Mouse (Mus musculus): ENCODE data around the gene Tmem253. TPM values are rescaled to one million over a fixed set of nuclear protein-coding genes. Genes with fewer than 3 reads are reported as not detected.

Gene Tmem253
- polyA plus RNA-seq, 1 experiment from 2014 or later = 1.0 TPM

GRCm38 (mm10) chr14:52003981-52004495, 11.4 kb upstream of the Tmem253 start:
- ATAC-seq (replicated peaks; ENCODE audit: insufficient number of reproducible peaks, low FRiP score, low TSS enrichment) = no peak
- Histone ChIP-seq H3K9me3 (replicated peaks; ENCODE audit: control insufficient read depth, low read length) (no peaks in the 10 kb centered on the region), H3K27me3 (ENCODE audit: control insufficient read depth, insufficient read depth, low read length) (no peaks in the 10 kb centered on the region), H3K4me3 (ENCODE audit: low read depth, low read length) (no peak overlapping the region), H3K4me2 (no peak overlapping the region), H3K9ac (ENCODE audit: low read depth, low read length) (no peak overlapping the region), H3K36me3 (ENCODE audit: control insufficient read depth, insufficient read depth, low read length) (peaks cover 38% of the 10 kb centered on the region), H3K27ac (ENCODE audit: low read depth, low read length) (no peak overlapping the region), H3K4me1 (ENCODE audit: control insufficient read depth, insufficient read depth, low read length) (peaks cover 25% of the 10 kb centered on the region)
- WGBS (ENCODE audit: insufficient replicate concordance) = 56% methylated on average over 16 of the region's 16 CpGs

- Histone ChIP-seq H3K36me3 (ENCODE audit: control insufficient read depth, insufficient read depth, low read length) (peaks cover 43% of the 10 kb centered on the region), H3K9ac (ENCODE audit: low read depth, low read length) (0 out of 2 replicates have a peak overlapping the region, but pooled peaks have one; percentile 40), H3K4me1 (ENCODE audit: control insufficient read depth, insufficient read depth, low read length) (peaks cover 35% of the 10 kb centered on the region), H3K9me3 (replicated peaks; ENCODE audit: control insufficient read depth, low read length) (no peaks in the 10 kb centered on the region), H3K27me3 (ENCODE audit: control insufficient read depth, insufficient read depth, low read length) (no peaks in the 10 kb centered on the region), H3K4me2 (no peak overlapping the region; the same call in 1 of the 2 replicates), H3K27ac (ENCODE audit: low read depth, low read length) (peak overlapping the region; percentile 24; the same call in 1 of the 2 replicates), H3K4me3 (ENCODE audit: low read depth, low read length) (no peak overlapping the region)
- 67% methylated on average over 7 of the region's 7 CpGs for WGBS (ENCODE audit: insufficient replicate concordance)
- ATAC-seq (replicated peaks; ENCODE audit: insufficient number of reproducible peaks, low FRiP score, low TSS enrichment) = no peak
Measured at GRCm38 (mm10) chr14:52005141-52005540, 10.3 kb upstream of the Tmem253 start.

- 52% methylated on average over 6 of the region's 6 CpGs for WGBS (ENCODE audit: insufficient replicate concordance)
- peaks cover 39% of the 10 kb centered on the region for H3K4me1 ChIP-seq (ENCODE audit: control insufficient read depth, insufficient read depth, low read length)
- no peak overlapping the region for H3K4me2 ChIP-seq
- no peak overlapping the region for H3K4me3 ChIP-seq (ENCODE audit: low read depth, low read length)
- H3K9me3 ChIP-seq (replicated peaks; ENCODE audit: control insufficient read depth, low read length) = no peaks in the 10 kb centered on the region
- no peaks in the 10 kb centered on the region for H3K27me3 ChIP-seq (ENCODE audit: control insufficient read depth, insufficient read depth, low read length)
- ATAC-seq (replicated peaks; ENCODE audit: insufficient number of reproducible peaks, low FRiP score, low TSS enrichment) = no peak
- peaks cover 40% of the 10 kb centered on the region for H3K36me3 ChIP-seq (ENCODE audit: control insufficient read depth, insufficient read depth, low read length)
- no peak overlapping the region for H3K9ac ChIP-seq (ENCODE audit: low read depth, low read length)
- peak overlapping the region; percentile 36; the same call in 1 of the 2 replicates for H3K27ac ChIP-seq (ENCODE audit: low read depth, low read length)
Measured at GRCm38 (mm10) chr14:52005616-52006015, 9.8 kb upstream of the Tmem253 start.

GRCm38 (mm10) chr14:52006241-52006640, 9.2 kb upstream of the Tmem253 start:
- Histone ChIP-seq H3K9ac (ENCODE audit: low read depth, low read length) (no peak overlapping the region), H3K36me3 (ENCODE audit: control insufficient read depth, insufficient read depth, low read length) (peaks cover 35% of the 10 kb centered on the region), H3K9me3 (replicated peaks; ENCODE audit: control insufficient read depth, low read length) (no peaks in the 10 kb centered on the region), H3K27me3 (ENCODE audit: control insufficient read depth, insufficient read depth, low read length) (no peaks in the 10 kb centered on the region), H3K27ac (ENCODE audit: low read depth, low read length) (no peak overlapping the region), H3K4me1 (ENCODE audit: control insufficient read depth, insufficient read depth, low read length) (peaks cover 45% of the 10 kb centered on the region), H3K4me2 (peak overlapping the region; percentile 11; the same call in 1 of the 2 replicates), H3K4me3 (ENCODE audit: low read depth, low read length) (no peak overlapping the region)
- 0 out of 2 replicates have a peak, but pooled peaks have one; percentile 3 for ATAC-seq (replicated peaks; ENCODE audit: insufficient number of reproducible peaks, low FRiP score, low TSS enrichment)
- WGBS (ENCODE audit: insufficient replicate concordance) = 56% methylated on average over 8 of the region's 8 CpGs

- Histone ChIP-seq H3K9me3 (replicated peaks; ENCODE audit: control insufficient read depth, low read length) (no peaks in the 10 kb centered on the region), H3K4me2 (no peak overlapping the region), H3K4me3 (ENCODE audit: low read depth, low read length) (no peak overlapping the region), H3K27ac (ENCODE audit: low read depth, low read length) (no peak overlapping the region), H3K27me3 (ENCODE audit: control insufficient read depth, insufficient read depth, low read length) (no peaks in the 10 kb centered on the region), H3K9ac (ENCODE audit: low read depth, low read length) (no peak overlapping the region), H3K4me1 (ENCODE audit: control insufficient read depth, insufficient read depth, low read length) (peaks cover 50% of the 10 kb centered on the region), H3K36me3 (ENCODE audit: control insufficient read depth, insufficient read depth, low read length) (peaks cover 35% of the 10 kb centered on the region)
- ATAC-seq (replicated peaks; ENCODE audit: insufficient number of reproducible peaks, low FRiP score, low TSS enrichment) = no peak
- WGBS (ENCODE audit: insufficient replicate concordance) = 90% methylated on average over 23 of the region's 23 CpGs
Measured at GRCm38 (mm10) chr14:52006771-52007170, 8.7 kb upstream of the Tmem253 start.

- Histone ChIP-seq H3K4me2 (peak overlapping the region; percentile 21), H3K27me3 (ENCODE audit: control insufficient read depth, insufficient read depth, low read length) (no peaks in the 10 kb centered on the region), H3K4me1 (ENCODE audit: control insufficient read depth, insufficient read depth, low read length) (peaks cover 51% of the 10 kb centered on the region), H3K36me3 (ENCODE audit: control insufficient read depth, insufficient read depth, low read length) (peaks cover 22% of the 10 kb centered on the region), H3K9ac (ENCODE audit: low read depth, low read length) (no peak overlapping the region), H3K27ac (ENCODE audit: low read depth, low read length) (no peak overlapping the region), H3K9me3 (replicated peaks; ENCODE audit: control insufficient read depth, low read length) (no peaks in the 10 kb centered on the region), H3K4me3 (ENCODE audit: low read depth, low read length) (no peak overlapping the region)
- ATAC-seq (replicated peaks; ENCODE audit: insufficient number of reproducible peaks, low FRiP score, low TSS enrichment) = peak; percentile 12; the same call in 1 of the 2 replicates
- WGBS (ENCODE audit: insufficient replicate concordance) = 61% methylated on average over 36 of the region's 38 CpGs
Measured at GRCm38 (mm10) chr14:52008321-52009203, 6.9 kb upstream of the Tmem253 start.

- ATAC-seq (replicated peaks; ENCODE audit: insufficient number of reproducible peaks, low FRiP score, low TSS enrichment) = no peak
- peak overlapping the region; percentile 21; the same call in 1 of the 2 replicates for H3K4me2 ChIP-seq
- no peak overlapping the region for H3K4me3 ChIP-seq (ENCODE audit: low read depth, low read length)
- peaks cover 51% of the 10 kb centered on the region for H3K4me1 ChIP-seq (ENCODE audit: control insufficient read depth, insufficient read depth, low read length)
- no peak overlapping the region for H3K9ac ChIP-seq (ENCODE audit: low read depth, low read length)
- H3K27ac ChIP-seq (ENCODE audit: low read depth, low read length) = no peak overlapping the region
- 47% methylated on average over 26 of the region's 26 CpGs for WGBS (ENCODE audit: insufficient replicate concordance)
- no peaks in the 10 kb centered on the region for H3K9me3 ChIP-seq (replicated peaks; ENCODE audit: control insufficient read depth, low read length)
- H3K36me3 ChIP-seq (ENCODE audit: control insufficient read depth, insufficient read depth, low read length) = peaks cover 22% of the 10 kb centered on the region
- H3K27me3 ChIP-seq (ENCODE audit: control insufficient read depth, insufficient read depth, low read length) = no peaks in the 10 kb centered on the region
Measured at GRCm38 (mm10) chr14:52009361-52009760, 6.1 kb upstream of the Tmem253 start.

- Histone ChIP-seq H3K4me3 (ENCODE audit: low read depth, low read length) (no peak overlapping the region; the same call in 1 of the 2 replicates), H3K4me1 (ENCODE audit: control insufficient read depth, insufficient read depth, low read length) (peaks cover 49% of the 10 kb centered on the region), H3K4me2 (peak overlapping the region; percentile 50)
Measured at GRCm38 (mm10) chr14:52009841-52010240, 5.6 kb upstream of the Tmem253 start.

More at GRCm38 (mm10) chr14:52009841-52010240, 5.6 kb upstream of the Tmem253 start:
- H3K27me3 ChIP-seq (ENCODE audit: control insufficient read depth, insufficient read depth, low read length) = no peaks in the 10 kb centered on the region
- H3K36me3 ChIP-seq (ENCODE audit: control insufficient read depth, insufficient read depth, low read length) = peaks cover 19% of the 10 kb centered on the region
- ATAC-seq (replicated peaks; ENCODE audit: insufficient number of reproducible peaks, low FRiP score, low TSS enrichment) = no peak
- no peak overlapping the region for H3K27ac ChIP-seq (ENCODE audit: low read depth, low read length)
- WGBS (ENCODE audit: insufficient replicate concordance) = 64% methylated on average over 6 of the region's 6 CpGs
- H3K9ac ChIP-seq (ENCODE audit: low read depth, low read length) = peak overlapping the region; percentile 13; the same call in 1 of the 2 replicates
- no peaks in the 10 kb centered on the region for H3K9me3 ChIP-seq (replicated peaks; ENCODE audit: control insufficient read depth, low read length)

All from heart, embryonic 11.5 days (tissue).